Mouse (Mus musculus): ENCODE results near the gene Btbd10.

Gene Btbd10

GRCm38 (mm10) chr7:113368746-113369619 lies at the start of gene Btbd10:
Btbd10 (minus strand) TSS chr7:113369392.
- in situ Hi-C loops (cut with MboI; ENCODE audit: low pct_unique_long_range_greater_than_20kb in 1 of 2, low sequenced_read_pairs in 2 of 2, unreplicated experiment in 1 of 2), result no loop called here

GRCm38 (mm10) chr7:113416536-113416935 lies 47.3 kb upstream of the Btbd10 start:
- in situ Hi-C loops (cut with MboI; ENCODE audit: low pct_unique_long_range_greater_than_20kb in 1 of 2, low sequenced_read_pairs in 2 of 2, unreplicated experiment in 1 of 2), result no loop called here

- in situ Hi-C loops (cut with MboI; ENCODE audit: low pct_unique_long_range_greater_than_20kb in 1 of 2, low sequenced_read_pairs in 2 of 2, unreplicated experiment in 1 of 2), result no loop called here
Observed at GRCm38 (mm10) chr7:113415256-113415655, 46.1 kb upstream of the Btbd10 start.

GRCm38 (mm10) chr7:113408712-113409111 lies 39.5 kb upstream of the Btbd10 start:
- in situ Hi-C loops (cut with MboI; ENCODE audit: low pct_unique_long_range_greater_than_20kb in 1 of 2, low sequenced_read_pairs in 2 of 2, unreplicated experiment in 1 of 2), result no loop called here

DNA sequence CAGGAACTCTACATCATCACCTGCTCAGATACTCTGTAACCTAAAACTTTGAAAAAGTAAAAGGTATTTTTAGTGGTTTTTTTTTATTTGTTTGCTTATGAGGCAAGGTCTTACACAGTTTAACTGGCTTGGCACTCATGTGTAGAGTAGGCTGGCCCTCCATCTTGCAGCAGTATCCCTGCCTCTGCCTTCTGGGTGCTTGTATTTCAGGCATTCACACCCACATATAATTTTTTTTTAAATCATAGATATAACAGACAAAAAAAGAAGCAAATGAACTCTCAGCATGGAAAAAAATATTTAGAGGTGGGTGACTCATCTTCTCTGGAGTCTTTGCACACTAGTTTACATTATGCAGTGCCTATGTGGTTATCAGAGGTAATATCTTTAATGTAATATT lies 28.9 kb upstream of the Btbd10 start:
- in situ Hi-C loops (cut with MboI; ENCODE audit: low pct_unique_long_range_greater_than_20kb in 1 of 2, low sequenced_read_pairs in 2 of 2, unreplicated experiment in 1 of 2), result loop anchor here in 1 of 2 experiments (25.0 kb wide), 1 partner anchor 314 kb away; no protein-coding TSS in a partner anchor

DNA sequence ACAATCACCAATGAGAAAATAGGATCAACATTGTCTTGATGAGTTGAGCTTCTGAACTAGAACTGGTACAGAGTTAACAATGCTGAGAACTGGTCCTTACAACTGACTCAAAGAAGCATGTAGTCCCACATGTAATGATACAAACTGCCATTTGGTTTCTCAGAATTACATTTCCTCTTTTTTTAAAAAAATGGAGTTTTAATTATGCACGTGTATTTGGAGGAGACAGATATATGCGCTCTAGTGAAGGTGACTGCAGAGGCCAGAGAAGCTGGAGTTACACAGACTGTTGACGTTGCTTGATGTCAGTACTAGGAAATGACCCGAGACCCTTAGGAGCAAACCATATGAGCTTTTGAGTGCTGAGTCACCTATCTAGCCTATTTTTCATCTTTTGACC lies 27.5 kb upstream of the Btbd10 start:
- in situ Hi-C loops (cut with MboI; ENCODE audit: low pct_unique_long_range_greater_than_20kb in 1 of 2, low sequenced_read_pairs in 2 of 2, unreplicated experiment in 1 of 2), result loop anchor here in 1 of 2 experiments (25.0 kb wide), 1 partner anchor 316 kb away; no protein-coding TSS in a partner anchor

DNA sequence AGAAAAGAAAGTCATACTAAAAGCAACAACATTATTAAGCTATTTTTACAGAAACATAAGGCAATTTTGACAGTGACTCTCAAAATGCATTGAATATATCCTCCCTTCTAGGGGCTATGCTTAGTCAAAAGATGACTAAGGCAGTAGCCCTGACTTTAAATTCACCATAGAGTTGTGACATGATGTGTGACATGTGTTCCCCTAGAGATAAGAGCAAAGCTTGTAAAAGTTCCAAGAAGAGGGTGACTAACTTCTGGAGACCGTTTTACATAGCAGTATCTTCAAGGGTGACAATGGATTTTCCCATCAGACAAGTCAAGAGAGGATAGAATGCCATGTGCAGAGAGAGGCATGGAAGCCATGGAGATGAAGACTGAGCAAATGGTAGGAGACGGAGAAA lies 22.4 kb upstream of the Btbd10 start:
- in situ Hi-C loops (cut with MboI; ENCODE audit: low pct_unique_long_range_greater_than_20kb in 1 of 2, low sequenced_read_pairs in 2 of 2, unreplicated experiment in 1 of 2), result loop anchor here in 1 of 2 experiments (25.0 kb wide), 1 partner anchor 321 kb away; no protein-coding TSS in a partner anchor

DNA sequence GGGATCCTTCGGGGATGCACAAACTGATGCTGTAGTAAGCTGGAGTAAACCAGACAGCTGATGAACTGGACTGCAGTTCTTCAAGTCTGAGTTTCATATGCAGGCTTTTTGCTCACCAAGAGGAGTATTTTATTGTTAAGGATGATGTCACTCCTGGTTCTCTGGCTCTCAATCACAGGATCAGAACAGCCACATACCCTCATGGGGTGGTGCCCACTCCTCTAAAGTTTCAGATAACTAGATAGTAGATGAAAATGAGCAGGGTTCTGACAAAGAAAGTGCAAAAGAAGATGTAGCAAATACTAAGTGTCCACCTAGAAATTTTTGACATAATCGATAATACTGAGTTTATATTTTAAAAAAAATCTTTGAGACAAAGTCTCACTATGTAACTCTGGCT lies 19.3 kb upstream of the Btbd10 start, which contains the start of gene Pth:
Gene Pth, minus strand, starts transcription at position 101 of the 400 bp plus-strand sequence.
- in situ Hi-C loops (cut with MboI; ENCODE audit: low pct_unique_long_range_greater_than_20kb in 1 of 2, low sequenced_read_pairs in 2 of 2, unreplicated experiment in 1 of 2), result loop anchor here (5.0 to 25.0 kb wide), 2 partner anchors 209 to 324 kb away; no protein-coding TSS in a partner anchor

GRCm38 (mm10) chr7:113377875-113378658 lies 8.9 kb upstream of the Btbd10 start:
- in situ Hi-C loops (cut with MboI; ENCODE audit: low pct_unique_long_range_greater_than_20kb in 1 of 2, low sequenced_read_pairs in 2 of 2, unreplicated experiment in 1 of 2), result loop anchor here in 1 of 2 experiments (10.0 to 25.0 kb wide), 2 partner anchors 217 to 334 kb away; no protein-coding TSS in a partner anchor

DNA sequence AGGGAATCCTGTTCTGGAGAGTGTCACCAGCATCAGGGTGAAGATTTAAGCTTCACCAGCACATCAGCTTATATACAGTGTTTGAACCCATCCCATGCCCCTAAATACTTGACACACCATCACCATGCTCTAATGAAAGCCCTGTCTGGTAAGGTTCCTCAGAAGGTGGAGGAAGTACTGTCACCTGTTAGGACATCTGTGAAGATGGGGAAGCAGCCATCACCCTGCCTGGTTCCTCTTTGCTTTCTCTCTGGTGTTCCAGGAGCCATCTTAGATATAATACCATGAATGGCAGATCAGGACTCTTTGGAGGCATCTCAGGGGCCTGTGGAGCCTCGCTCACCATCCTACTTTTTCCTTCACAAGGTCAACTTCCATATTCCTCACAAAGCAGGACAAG lies 3.5 kb upstream of the Btbd10 start:
- in situ Hi-C loops (cut with MboI; ENCODE audit: low pct_unique_long_range_greater_than_20kb in 1 of 2, low sequenced_read_pairs in 2 of 2, unreplicated experiment in 1 of 2), result loop anchor here in 1 of 2 experiments (10.0 kb wide), 1 partner anchor 222 kb away; no protein-coding TSS in a partner anchor

DNA sequence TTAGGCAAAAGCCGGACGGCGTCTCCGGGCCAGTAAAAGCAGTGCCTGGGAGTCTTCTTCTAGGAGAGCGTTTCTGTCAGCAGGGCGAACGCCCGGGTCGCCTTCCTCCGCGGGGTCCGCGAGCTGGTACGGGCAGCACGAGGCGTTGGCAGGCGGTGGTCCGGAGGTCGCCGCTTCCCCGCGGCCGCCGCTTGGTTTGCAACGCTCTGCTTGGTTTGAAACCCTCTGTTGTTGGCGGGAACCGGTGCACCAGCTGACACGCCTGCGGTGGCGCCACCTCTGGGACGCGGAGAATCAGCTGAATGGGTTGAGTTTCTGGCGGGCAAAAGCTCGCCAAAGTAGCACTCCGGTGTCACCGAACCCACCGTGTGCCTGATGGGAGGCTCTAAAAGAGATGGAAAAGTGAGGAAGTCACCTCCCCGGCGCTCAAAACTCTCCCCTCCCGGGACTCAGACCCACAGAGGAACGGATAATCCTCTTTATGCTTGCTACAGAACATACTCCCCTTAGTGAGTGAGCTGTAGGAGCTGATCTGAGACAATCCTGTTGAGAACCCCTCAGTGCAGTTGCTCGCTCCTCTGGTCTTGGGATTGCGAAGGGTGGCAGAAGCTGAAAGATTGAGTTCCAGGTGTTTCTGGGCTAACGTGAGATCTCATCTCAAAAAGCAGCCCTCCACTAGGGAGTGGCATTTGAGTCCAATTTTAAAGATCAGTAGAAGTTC lies 588 bp upstream of the Btbd10 start:
- in situ Hi-C loops (cut with MboI; ENCODE audit: low pct_unique_long_range_greater_than_20kb in 1 of 2, low sequenced_read_pairs in 2 of 2, unreplicated experiment in 1 of 2), result loop anchor here in 1 of 2 experiments (10.0 kb wide), 1 partner anchor 225 kb away; no protein-coding TSS in a partner anchor

- in situ Hi-C loops (cut with MboI; ENCODE audit: low pct_unique_long_range_greater_than_20kb in 1 of 2, low sequenced_read_pairs in 2 of 2, unreplicated experiment in 1 of 2), result no loop called here
Observed at GRCm38 (mm10) chr7:113367440-113367839, 1.8 kb downstream of the Btbd10 start.

DNA sequence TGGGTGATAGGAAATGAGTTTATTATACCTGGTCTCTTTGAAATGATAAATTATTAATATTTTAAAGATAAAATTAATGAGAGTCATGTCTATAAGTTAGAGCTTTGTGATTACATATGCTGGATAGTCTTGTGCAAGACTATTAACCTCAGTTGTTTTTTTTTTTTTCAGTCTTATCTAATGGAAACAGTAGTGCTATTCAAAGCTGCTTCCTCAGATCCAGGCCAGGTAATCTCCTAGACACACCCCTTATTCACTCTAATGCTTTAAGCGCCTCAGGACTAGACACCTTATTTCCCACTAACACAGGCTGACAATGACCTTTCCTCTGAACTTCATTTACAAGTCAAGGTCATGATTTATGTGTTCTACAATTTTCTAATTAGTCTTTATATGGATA lies 20.1 kb downstream of the Btbd10 start:
- in situ Hi-C loops (cut with MboI; ENCODE audit: low pct_unique_long_range_greater_than_20kb in 1 of 2, low sequenced_read_pairs in 2 of 2, unreplicated experiment in 1 of 2), result no loop called here

- in situ Hi-C loops (cut with MboI; ENCODE audit: low pct_unique_long_range_greater_than_20kb in 1 of 2, low sequenced_read_pairs in 2 of 2, unreplicated experiment in 1 of 2), result no loop called here
Observed at GRCm38 (mm10) chr7:113347694-113348093, 21.5 kb downstream of the Btbd10 start.

GRCm38 (mm10) chr7:113347271-113347670 lies 21.9 kb downstream of the Btbd10 start:
- in situ Hi-C loops (cut with MboI; ENCODE audit: low pct_unique_long_range_greater_than_20kb in 1 of 2, low sequenced_read_pairs in 2 of 2, unreplicated experiment in 1 of 2), result no loop called here

DNA sequence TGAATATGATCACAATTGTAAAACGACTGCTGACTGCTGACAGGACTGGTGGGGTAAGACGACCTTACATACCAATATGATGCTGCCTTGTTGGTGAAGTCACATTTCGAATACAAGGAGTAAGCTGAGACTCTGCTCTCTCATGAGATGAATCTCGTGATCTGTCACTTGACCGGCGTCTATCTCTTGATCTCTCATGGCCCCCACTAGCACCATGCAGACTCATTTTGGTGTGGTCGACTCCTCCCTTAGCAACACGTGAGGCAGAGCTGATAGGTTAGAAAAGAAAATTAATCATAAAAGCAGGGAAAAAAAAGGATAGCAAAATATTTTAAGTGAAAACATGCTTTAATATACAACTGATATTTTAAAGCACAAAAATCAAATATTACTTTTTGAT lies 33.9 kb downstream of the Btbd10 start:
- in situ Hi-C loops (cut with MboI; ENCODE audit: low pct_unique_long_range_greater_than_20kb in 1 of 2, low sequenced_read_pairs in 2 of 2, unreplicated experiment in 1 of 2), result no loop called here

DNA sequence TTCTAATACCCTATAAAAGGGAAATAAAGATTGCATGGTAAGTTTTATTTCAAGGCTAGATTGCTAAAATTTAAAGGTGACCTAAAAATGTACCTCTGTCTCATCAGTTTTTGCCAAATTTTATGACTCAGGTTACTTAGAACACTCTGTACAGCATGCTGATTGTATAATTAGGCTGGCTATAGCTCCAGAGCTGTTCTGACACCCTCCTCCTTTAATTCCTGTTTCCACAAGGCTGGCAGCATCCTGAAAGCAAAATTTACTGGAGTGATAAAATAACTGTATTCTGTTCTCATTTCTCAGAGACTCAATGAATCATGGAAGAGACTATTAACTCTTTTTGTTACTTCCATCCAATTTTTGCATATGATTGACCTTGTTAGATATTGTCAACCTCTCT lies 35.2 kb downstream of the Btbd10 start:
- in situ Hi-C loops (cut with MboI; ENCODE audit: low pct_unique_long_range_greater_than_20kb in 1 of 2, low sequenced_read_pairs in 2 of 2, unreplicated experiment in 1 of 2), result no loop called here

- in situ Hi-C loops (cut with MboI; ENCODE audit: low pct_unique_long_range_greater_than_20kb in 1 of 2, low sequenced_read_pairs in 2 of 2, unreplicated experiment in 1 of 2), result loop anchor here in 1 of 2 experiments (25.0 kb wide), 1 partner anchor 383 kb away; no protein-coding TSS in a partner anchor
Observed at GRCm38 (mm10) chr7:113320128-113320527, 49.1 kb downstream of the Btbd10 start.

All from mouse embryonic stem cell (cell line).